Mouse (Mus musculus) heart, embryonic 11.5 days (tissue): ENCODE measurements around the gene Rhbdf2. TPM values are rescaled to one million over a fixed set of nuclear protein-coding genes. Genes with fewer than 3 reads are reported as not detected.
"Not testable (repeated sequence)": the region's sequence is repeated elsewhere in the genome, so short reads cannot be mapped to it uniquely, and the experiment has no call there.

Experiments used
- ATAC-seq: fragments of 200-750 bp; cut with Nextera tagmentation; replicated peaks from 2 replicates; pipeline ENCODE4 v1.8.0; 2017; ENCODE audit warnings: moderate library complexity; ENCODE audit not compliant: insufficient number of reproducible peaks, low FRiP score, low TSS enrichment
- H3K27ac ChIP-seq: fragments of 300-500 bp; sonication (generic); 2 replicates; pipeline ENCODE4 v1.5.1; 2014; ENCODE audit warnings: mild to moderate bottlenecking, low read depth, low read length
- H3K27me3 ChIP-seq: fragments of 300-500 bp; sonication (generic); 2 replicates; pipeline ENCODE4 v1.6.1; 2014; ENCODE audit warnings: mild to moderate bottlenecking, low read length, mixed read lengths; ENCODE audit not compliant: control insufficient read depth, insufficient read depth
- H3K36me3 ChIP-seq: fragments of 300-500 bp; sonication (generic); 2 replicates; pipeline ENCODE4 v1.6.1; 2014; ENCODE audit warnings: mild to moderate bottlenecking, low read length, moderate library complexity, mixed read lengths; ENCODE audit not compliant: control insufficient read depth, insufficient read depth
- H3K4me1 ChIP-seq: fragments of 300-500 bp; sonication (generic); 2 replicates; pipeline ENCODE4 v1.6.1; 2014; ENCODE audit warnings: low read length; ENCODE audit not compliant: control insufficient read depth, insufficient read depth
- H3K4me2 ChIP-seq: fragments of 300-500 bp; sonication (generic); 2 replicates; pipeline ENCODE4 v1.6.1; 2014; ENCODE audit warnings: mild to moderate bottlenecking, moderate library complexity
- H3K4me3 ChIP-seq: fragments of 300-500 bp; sonication (generic); 2 replicates; pipeline ENCODE4 v1.5.1; 2014; ENCODE audit warnings: low read depth, low read length
- H3K9ac ChIP-seq: fragments of 300-500 bp; sonication (generic); 2 replicates; pipeline ENCODE4 v1.6.1; 2014; ENCODE audit warnings: mild to moderate bottlenecking, low read depth, low read length, moderate library complexity
- H3K9me3 ChIP-seq: fragments of 300-500 bp; sonication (generic); replicated peaks from 2 replicates; pipeline ENCODE4 v1.6.1; 2016; ENCODE audit warnings: low read length; ENCODE audit not compliant: control insufficient read depth
- WGBS: fragments of 180-500 bp; shearing (Covaris S2); extraction: QIAGEN DNeasy Blood & Tissue Kit; methylation state at CpG from one replicate; pipeline ENCODE4 v1.1.7; 2014; ENCODE audit not compliant: insufficient replicate concordance; 5-methylcytosine and 5-hydroxymethylcytosine counted together
- polyA plus RNA-seq: library from polyadenylated mRNA; unstranded; fragments of >200 nt; fragmentation: Nextera tagmentation; extraction: Ambion mirVana; gene quantifications from 2 replicates; pipeline ENCODE4 v1.2.1, GENCODE M21; 2014

Rhbdf2 gene
- polyA plus RNA-seq, 1 experiment from 2014 or later: 5.0 TPM

- Histone ChIP-seq H3K9ac (0 out of 2 replicates have a peak overlapping the region, but pooled peaks have one; percentile 39), H3K4me1 (peaks cover 28% of the 10 kb centered on the region), H3K27ac (no peak overlapping the region)
Observed at GRCm38 (mm10) chr11:116643579-116644224, 16.9 kb upstream of the Rhbdf2 start.

GRCm38 (mm10) chr11:116642681-116643578 lies 16.1 kb upstream of the Rhbdf2 start:
- H3K4me3 ChIP-seq: peak overlapping the region; percentile 25; the same call in 1 of the 2 replicates
- WGBS: 33% methylated on average over 14 of the region's 14 CpGs

More at GRCm38 (mm10) chr11:116643579-116644224, 16.9 kb upstream of the Rhbdf2 start:
- Histone ChIP-seq H3K27me3 (peaks cover 9% of the 10 kb centered on the region), H3K9me3 (no peaks in the 10 kb centered on the region), H3K4me2 (peak overlapping the region; percentile 60), H3K36me3 (no peaks in the 10 kb centered on the region), H3K4me3 (peak overlapping the region; percentile 25; the same call in 1 of the 2 replicates)
- 10% methylated on average over 19 of the region's 19 CpGs for WGBS
- no peak for ATAC-seq

GRCm38 (mm10) chr11:116641731-116642130 lies 14.9 kb upstream of the Rhbdf2 start:
- 54% methylated on average over 3 of the region's 3 CpGs for WGBS
- H3K36me3 ChIP-seq: no peaks in the 10 kb centered on the region
- ATAC-seq: no peak
- no peak overlapping the region for H3K4me3 ChIP-seq
- H3K4me1 ChIP-seq: peaks cover 12% of the 10 kb centered on the region
- H3K4me2 ChIP-seq: no peak overlapping the region
- H3K9me3 ChIP-seq: no peaks in the 10 kb centered on the region
- no peak overlapping the region for H3K9ac ChIP-seq
- H3K27me3 ChIP-seq: peaks cover 9% of the 10 kb centered on the region; the same call in 1 of the 2 replicates
- no peak overlapping the region for H3K27ac ChIP-seq

More at GRCm38 (mm10) chr11:116642681-116643578, 16.1 kb upstream of the Rhbdf2 start:
- Histone ChIP-seq H3K4me2 (peak overlapping the region; percentile 60), H3K27me3 (peaks cover 9% of the 10 kb centered on the region; the same call in 1 of the 2 replicates), H3K27ac (no peak overlapping the region), H3K36me3 (no peaks in the 10 kb centered on the region), H3K4me1 (peaks cover 21% of the 10 kb centered on the region), H3K9ac (0 out of 2 replicates have a peak overlapping the region, but pooled peaks have one; percentile 39), H3K9me3 (no peaks in the 10 kb centered on the region)
- no peak; the same call in 1 of the 2 replicates for ATAC-seq

- no peak for ATAC-seq
- no peaks in the 10 kb centered on the region for H3K9me3 ChIP-seq
- WGBS: 45% methylated on average over 5 of the region's 5 CpGs
- no peaks in the 10 kb centered on the region for H3K36me3 ChIP-seq
- no peak overlapping the region for H3K4me3 ChIP-seq
- H3K27ac ChIP-seq: 0 out of 2 replicates have a peak overlapping the region, but pooled peaks have one; percentile 6
- no peak overlapping the region for H3K9ac ChIP-seq
- no peak overlapping the region for H3K4me2 ChIP-seq
- peaks cover 10% of the 10 kb centered on the region for H3K4me1 ChIP-seq
- peaks cover 7% of the 10 kb centered on the region; the same call in 1 of the 2 replicates for H3K27me3 ChIP-seq
Observed at GRCm38 (mm10) chr11:116641168-116641567, 14.3 kb upstream of the Rhbdf2 start.

- not testable (repeated sequence) for H3K4me1 ChIP-seq, ATAC-seq, H3K36me3 ChIP-seq, H3K9me3 ChIP-seq, H3K27me3 ChIP-seq, H3K4me3 ChIP-seq, H3K4me2 ChIP-seq, H3K27ac ChIP-seq, H3K9ac ChIP-seq
- WGBS: 67% methylated on average over 8 of the region's 8 CpGs
Observed at GRCm38 (mm10) chr11:116636607-116637006, 9.8 kb upstream of the Rhbdf2 start.

- H3K9me3 ChIP-seq: no peaks in the 10 kb centered on the region
- ATAC-seq: no peak
- 81% methylated on average over 10 of the region's 10 CpGs for WGBS
Observed at GRCm38 (mm10) chr11:116632962-116633361, 6.1 kb upstream of the Rhbdf2 start.

GRCm38 (mm10) chr11:116630171-116630965 lies 3.5 kb upstream of the Rhbdf2 start:
- Histone ChIP-seq H3K36me3 (no peaks in the 10 kb centered on the region), H3K9me3 (no peaks in the 10 kb centered on the region), H3K27me3 (no peaks in the 10 kb centered on the region), H3K4me1 (peaks cover 17% of the 10 kb centered on the region), H3K4me3 (no peak overlapping the region), H3K9ac (no peak overlapping the region), H3K4me2 (no peak overlapping the region), H3K27ac (peak overlapping the region; percentile 57)
- 36% methylated on average over 12 of the region's 12 CpGs for WGBS
- ATAC-seq: no peak

More at GRCm38 (mm10) chr11:116632962-116633361, 6.1 kb upstream of the Rhbdf2 start:
- H3K4me1 ChIP-seq: peaks cover 8% of the 10 kb centered on the region; the same call in 1 of the 2 replicates
- no peaks in the 10 kb centered on the region for H3K36me3 ChIP-seq
- no peak overlapping the region for H3K4me2 ChIP-seq
- H3K27me3 ChIP-seq: no peaks in the 10 kb centered on the region
- H3K4me3 ChIP-seq: no peak overlapping the region
- no peak overlapping the region for H3K9ac ChIP-seq
- H3K27ac ChIP-seq: no peak overlapping the region

GRCm38 (mm10) chr11:116629472-116629871 lies 2.7 kb upstream of the Rhbdf2 start:
- WGBS: 81% methylated on average over 6 of the region's 6 CpGs
- no peak overlapping the region for H3K4me3 ChIP-seq
- ATAC-seq: no peak
- H3K27me3 ChIP-seq: no peaks in the 10 kb centered on the region
- H3K4me1 ChIP-seq: peaks cover 26% of the 10 kb centered on the region
- peak overlapping the region; percentile 50 for H3K27ac ChIP-seq
- no peaks in the 10 kb centered on the region for H3K9me3 ChIP-seq
- no peak overlapping the region; the same call in 1 of the 2 replicates for H3K4me2 ChIP-seq
- no peaks in the 10 kb centered on the region for H3K36me3 ChIP-seq
- H3K9ac ChIP-seq: no peak overlapping the region
